Mouse (Mus musculus) midbrain, postnatal 0 days (tissue): Measurements from ENCODE around the gene Rnaseh2a. TPM values are rescaled to one million over a fixed set of nuclear protein-coding genes. Genes with fewer than 3 reads are reported as not detected.

ENCODE experiments used
- ATAC-seq: fragments of 200-750 bp; cut with Nextera tagmentation; 2 replicates; pipeline ENCODE4 v1.8.0; 2017; ENCODE audit warnings: moderate number of reproducible peaks, mild to moderate bottlenecking, moderate TSS enrichment, moderate library complexity; ENCODE audit not compliant: low FRiP score
- DNase-seq: peaks from one replicate; pipeline ENCODE4 v3.0.0-alpha.2; 2015; ENCODE audit warnings: low spot score
- H3K27ac ChIP-seq: fragments of 300-500 bp; sonication (generic); 2 replicates; pipeline ENCODE4 v1.5.1; 2014; ENCODE audit warnings: low read depth, mild to moderate bottlenecking, low read length, mixed read lengths
- H3K27me3 ChIP-seq: fragments of 300-500 bp; sonication (generic); 2 replicates; pipeline ENCODE4 v1.6.1; 2014; ENCODE audit warnings: low read length, control low read depth, mixed read lengths; ENCODE audit not compliant: insufficient read depth
- H3K36me3 ChIP-seq: fragments of 300-500 bp; sonication (generic); 2 replicates; pipeline ENCODE4 v1.6.1; 2014; ENCODE audit warnings: low read length, control low read depth, mixed read lengths; ENCODE audit not compliant: insufficient read depth
- H3K4me1 ChIP-seq: fragments of 300-500 bp; sonication (generic); 2 replicates; pipeline ENCODE4 v1.6.1; 2014; ENCODE audit warnings: mild to moderate bottlenecking, control low read depth, antibody characterized with exemption, low read length, mixed read lengths; ENCODE audit not compliant: insufficient read depth
- H3K4me2 ChIP-seq: fragments of 300-500 bp; sonication (generic); 2 replicates; pipeline ENCODE4 v1.6.1; 2014; ENCODE audit warnings: low read depth, mild to moderate bottlenecking, low read length, mixed read lengths; ENCODE audit not compliant: poor library complexity, severe bottlenecking
- H3K4me3 ChIP-seq: fragments of 300-500 bp; sonication (generic); 2 replicates; pipeline ENCODE4 v1.5.1; 2014; ENCODE audit warnings: low read depth, mild to moderate bottlenecking, low read length, moderate library complexity
- H3K9ac ChIP-seq: fragments of 300-500 bp; sonication (generic); replicated peaks from 2 replicates; pipeline ENCODE4 v1.6.1; 2014; ENCODE audit warnings: mild to moderate bottlenecking, low read length, moderate library complexity, mixed read lengths; ENCODE audit not compliant: poor library complexity, severe bottlenecking
- H3K9me3 ChIP-seq: fragments of 300-500 bp; sonication (generic); 2 replicates; pipeline ENCODE4 v1.6.1; 2016; ENCODE audit warnings: low read length, control low read depth
- CTCF ChIP-seq: IDR thresholded peaks from 2 replicates; pipeline ENCODE4 v1.5.1; 2016; ENCODE audit warnings: antibody characterized with exemption, mild to moderate bottlenecking
- WGBS: fragments of 180-500 bp; shearing (Covaris S2); extraction: QIAGEN DNeasy Blood & Tissue Kit; methylation state at CpG from one replicate; pipeline ENCODE4 v1.1.7; 2014; 5-methylcytosine and 5-hydroxymethylcytosine counted together
- polyA plus RNA-seq: library from polyadenylated mRNA; unstranded; fragments of >200 nt; fragmentation: Nextera tagmentation; extraction: Ambion mirVana; gene quantifications from 2 replicates; pipeline ENCODE4 v1.2.1, GENCODE M21; 2015
- total RNA-seq: library from RNA; depleted of rRNA; stranded (reverse); fragments of >200 nt; gene quantifications from 2 replicates; pipeline ENCODE4 v1.2.3, GENCODE M21; 2014

Rnaseh2a gene
- total and polyA plus RNA-seq, 2 experiments from 2014 or later, result 36.5 to 48.9 TPM

DNA sequence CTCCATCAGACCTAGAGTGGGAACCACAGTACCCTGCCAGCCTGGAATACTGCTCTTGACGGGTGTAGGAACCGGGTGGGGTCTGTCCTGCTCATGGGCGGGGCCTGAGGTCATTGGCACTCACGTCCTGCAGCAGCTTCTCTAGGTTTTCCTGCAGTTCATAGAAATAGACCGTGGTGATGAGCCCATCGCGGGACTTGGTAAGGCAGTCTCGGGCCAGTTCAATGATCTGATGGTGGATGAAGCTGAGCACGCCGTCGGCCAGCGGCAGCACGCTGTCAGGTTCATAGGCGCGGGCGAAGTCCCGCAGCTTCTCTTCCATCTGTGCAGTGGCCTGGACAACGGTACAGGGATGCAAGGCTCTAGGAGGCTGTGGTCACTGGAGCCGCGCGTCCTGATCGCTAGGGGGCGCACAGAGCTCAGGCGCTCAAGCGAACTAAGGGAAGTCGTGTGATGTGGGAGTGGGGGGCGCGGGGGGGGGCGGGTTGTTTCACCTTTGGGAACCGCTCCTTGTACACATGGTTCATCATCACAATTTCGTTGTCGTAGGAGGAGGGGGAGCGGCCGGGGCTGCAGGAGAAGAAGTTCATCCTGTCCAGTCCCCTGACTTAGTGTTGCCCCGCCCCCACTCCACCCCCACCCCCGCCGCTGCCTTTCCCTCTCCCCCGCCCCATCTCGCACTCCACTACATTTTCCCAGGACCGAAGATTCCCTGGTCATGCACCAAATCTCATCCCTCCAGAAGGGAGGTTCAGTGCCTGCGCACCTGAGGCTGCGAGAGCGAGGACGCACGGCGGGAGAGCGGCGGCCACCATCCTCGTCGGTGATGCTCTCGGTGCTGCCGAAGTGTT is 40.9 kb downstream of the Rnaseh2a start:
- peaks cover 34% of the 10 kb centered on the region for H3K36me3 ChIP-seq

DNA sequence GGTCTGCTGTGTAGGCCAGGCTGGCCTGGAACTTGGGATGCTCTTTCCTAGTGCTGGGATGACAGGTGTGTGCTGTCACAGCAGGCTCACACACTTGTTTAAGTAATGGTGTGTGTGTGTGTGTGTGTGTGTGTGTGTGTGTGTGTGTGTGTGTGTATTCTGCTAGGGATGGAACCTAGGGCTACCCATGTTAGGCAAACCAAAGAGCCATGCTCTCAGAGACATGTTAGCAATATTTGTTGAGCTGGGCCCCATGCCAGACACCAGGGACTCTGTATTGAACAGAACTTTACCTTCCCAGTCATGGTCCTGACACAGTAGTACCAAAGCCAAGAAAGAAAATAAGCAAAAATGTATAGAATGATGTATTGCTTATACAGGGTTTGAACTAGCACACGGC is 42.1 kb downstream of the Rnaseh2a start:
- DNase-seq (no peak), ATAC-seq (no peak)
- Histone ChIP-seq H3K27me3 (no peaks in the 10 kb centered on the region), H3K9me3 (no peaks in the 10 kb centered on the region), H3K4me1 (no peaks in the 10 kb centered on the region), H3K4me3 (no peak overlapping the region), H3K4me2 (no peak overlapping the region), H3K9ac (no peak overlapping the region), H3K27ac (no peak overlapping the region), H3K36me3 (peaks cover 36% of the 10 kb centered on the region)
- no peak for TF ChIP-seq CTCF
- WGBS, result 94% methylated on average over 1 of the region's 1 CpGs

More for the DNA sequence above, 40.9 kb downstream of the Rnaseh2a start:
- H3K27ac ChIP-seq, result no peak overlapping the region
- peak overlapping the region; percentile 37 for H3K4me2 ChIP-seq
- H3K27me3 ChIP-seq, result no peaks in the 10 kb centered on the region
- WGBS, result 3% methylated on average over 46 of the region's 52 CpGs
- DNase-seq, result peak; percentile 80
- peak; percentile 76 for TF ChIP-seq CTCF
- H3K9ac ChIP-seq, result no peak overlapping the region
- no peaks in the 10 kb centered on the region for H3K9me3 ChIP-seq
- H3K4me1 ChIP-seq, result no peaks in the 10 kb centered on the region
- ATAC-seq, result peak; percentile 72
- 0 out of 2 replicates have a peak overlapping the region, but pooled peaks have one; percentile 8 for H3K4me3 ChIP-seq

DNA sequence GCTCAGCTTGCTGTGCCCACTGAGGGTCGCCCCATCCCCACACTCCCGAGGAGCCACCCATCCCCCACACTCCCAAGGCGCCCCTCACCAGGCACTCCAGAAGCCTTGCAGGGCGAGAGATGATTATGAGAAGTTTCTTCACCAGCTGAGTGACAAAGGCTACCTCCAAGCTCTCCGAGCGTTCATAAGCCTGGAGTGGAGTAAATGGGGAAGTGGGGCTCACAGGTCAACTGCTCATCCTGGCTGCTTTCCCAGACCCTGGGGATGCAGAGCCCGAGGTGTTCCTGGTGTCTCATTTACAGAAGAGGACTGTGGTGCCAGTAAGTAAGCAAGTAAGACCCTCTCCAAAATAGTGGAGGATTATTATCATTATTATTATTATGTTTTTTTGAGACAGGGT is 44.0 kb downstream of the Rnaseh2a start:
- Histone ChIP-seq H3K4me2 (no peak overlapping the region), H3K4me3 (no peak overlapping the region), H3K9ac (no peak overlapping the region), H3K9me3 (no peaks in the 10 kb centered on the region), H3K27me3 (no peaks in the 10 kb centered on the region), H3K4me1 (no peaks in the 10 kb centered on the region), H3K36me3 (peaks cover 49% of the 10 kb centered on the region), H3K27ac (no peak overlapping the region)
- DNase-seq, result no peak
- WGBS, result 78% methylated on average over 7 of the region's 7 CpGs
- no peak for TF ChIP-seq CTCF
- no peak for ATAC-seq

DNA sequence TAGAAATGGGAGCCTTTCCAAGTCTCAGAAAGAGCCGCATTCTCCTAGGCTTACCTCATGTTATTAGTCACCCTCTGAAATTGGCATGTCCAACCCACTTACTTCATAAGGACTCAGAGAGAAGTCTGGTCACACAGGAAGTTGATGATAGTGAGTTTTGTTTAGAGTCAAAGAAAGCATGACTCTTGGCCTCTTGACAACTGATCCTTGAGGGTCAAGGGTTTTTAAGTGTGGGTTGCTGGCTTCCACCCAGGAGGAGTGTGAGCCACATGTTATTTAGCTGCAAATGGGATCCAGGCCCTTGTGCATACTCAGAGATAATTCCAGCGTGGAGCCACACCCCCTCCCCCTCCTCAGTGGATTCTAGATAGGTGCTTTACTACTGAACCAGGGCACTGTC is 48.0 kb downstream of the Rnaseh2a start:
- no peak for TF ChIP-seq CTCF
- Histone ChIP-seq H3K9ac (no peak overlapping the region), H3K4me3 (no peak overlapping the region), H3K27me3 (no peaks in the 10 kb centered on the region), H3K4me2 (no peak overlapping the region), H3K27ac (no peak overlapping the region), H3K36me3 (peaks cover 63% of the 10 kb centered on the region), H3K9me3 (no peaks in the 10 kb centered on the region), H3K4me1 (no peaks in the 10 kb centered on the region)
- WGBS, result 91% methylated on average over 2 of the region's 2 CpGs
- ATAC-seq (no peak), DNase-seq (no peak)

DNA sequence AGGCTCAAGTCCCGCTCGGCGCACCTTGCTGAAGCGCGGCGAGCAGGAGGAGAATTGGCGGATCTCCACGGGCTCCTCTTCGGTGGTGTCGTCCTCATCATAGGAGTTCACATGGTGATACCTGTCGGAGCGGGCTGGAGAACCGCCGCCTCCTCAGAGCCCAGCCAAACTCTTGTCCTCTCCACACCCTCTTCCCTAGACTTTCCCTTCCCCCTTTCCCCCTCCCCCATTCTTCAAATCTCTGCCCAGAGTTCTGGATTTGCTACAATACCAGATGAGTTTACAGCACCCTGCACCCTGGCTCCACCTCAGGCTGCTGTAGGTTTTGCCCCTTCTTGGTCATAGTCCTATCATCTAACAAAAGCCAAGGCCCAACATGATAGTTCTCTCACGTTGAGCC is 50.9 kb downstream of the Rnaseh2a start:
- Histone ChIP-seq H3K36me3 (peaks cover 61% of the 10 kb centered on the region), H3K9ac (no peak overlapping the region), H3K27ac (no peak overlapping the region), H3K4me1 (no peaks in the 10 kb centered on the region), H3K27me3 (no peaks in the 10 kb centered on the region), H3K9me3 (no peaks in the 10 kb centered on the region), H3K4me3 (no peak overlapping the region), H3K4me2 (no peak overlapping the region)
- WGBS, result 90% methylated on average over 15 of the region's 15 CpGs
- no peak for DNase-seq
- no peak for ATAC-seq
- no peak for TF ChIP-seq CTCF

DNA sequence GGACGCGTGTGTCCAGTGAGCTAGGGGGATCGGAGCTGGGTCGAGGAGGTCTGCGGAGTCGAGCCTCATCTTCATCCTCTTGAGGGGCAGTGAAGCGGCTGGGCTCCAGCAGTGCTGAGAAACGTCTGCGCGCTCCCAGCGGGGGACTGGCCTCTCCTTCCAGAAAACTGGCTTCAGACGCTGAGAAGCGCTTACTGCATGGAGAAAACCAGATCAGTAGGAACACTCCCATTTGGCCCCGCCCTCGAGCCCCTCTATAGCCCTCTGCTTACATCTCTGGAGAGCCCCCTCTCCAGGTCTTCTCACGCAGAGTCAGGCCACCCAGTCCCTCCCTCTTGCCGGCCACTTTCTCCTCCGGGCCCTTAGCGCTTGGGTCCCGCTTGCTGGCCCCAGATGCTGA is 51.8 kb downstream of the Rnaseh2a start:
- no peak for TF ChIP-seq CTCF
- ATAC-seq, result no peak
- peaks cover 68% of the 10 kb centered on the region for H3K36me3 ChIP-seq
- no peaks in the 10 kb centered on the region for H3K27me3 ChIP-seq
- H3K9me3 ChIP-seq, result no peaks in the 10 kb centered on the region
- no peak overlapping the region for H3K9ac ChIP-seq
- no peak for DNase-seq
- H3K27ac ChIP-seq, result no peak overlapping the region
- no peaks in the 10 kb centered on the region for H3K4me1 ChIP-seq
- 25% methylated on average over 20 of the region's 20 CpGs for WGBS
- H3K4me2 ChIP-seq, result no peak overlapping the region
- no peak overlapping the region for H3K4me3 ChIP-seq
